Mouse (Mus musculus) heart, embryonic 13.5 days (tissue): ENCODE measurements at regions not wholly inside any gene's neighbourhood (a gene's known extent, or its start where the extent isn't known, plus 50 kb on each side); places are given as distances from the start of the nearest gene placed in this dataset.

Source experiments
- ATAC-seq: fragments of 200-750 bp; cut with Nextera tagmentation; 2 replicates; pipeline ENCODE4 v1.8.0; 2017; ENCODE audit warnings: moderate TSS enrichment; ENCODE audit not compliant: insufficient number of reproducible peaks, low FRiP score, low TSS enrichment; ENCODE audit errors: extremely low read depth
- H3K27ac ChIP-seq: fragments of 300-500 bp; sonication (generic); replicated peaks from 2 replicates; pipeline ENCODE4 v1.5.1; 2015; ENCODE audit warnings: moderate library complexity, mild to moderate bottlenecking, inconsistent platforms
- H3K27me3 ChIP-seq: fragments of 300-500 bp; sonication (generic); replicated peaks from 2 replicates; pipeline ENCODE4 v1.6.1; 2015; ENCODE audit warnings: mild to moderate bottlenecking, inconsistent platforms
- H3K36me3 ChIP-seq: fragments of 300-500 bp; sonication (generic); 2 replicates; pipeline ENCODE4 v1.6.1; 2015; ENCODE audit warnings: mild to moderate bottlenecking, inconsistent platforms
- H3K4me1 ChIP-seq: fragments of 300-500 bp; sonication (generic); 2 replicates; pipeline ENCODE4 v1.6.1; 2015; ENCODE audit warnings: inconsistent platforms
- H3K4me2 ChIP-seq: fragments of 300-500 bp; sonication (generic); 2 replicates; pipeline ENCODE4 v1.6.1; 2015; ENCODE audit warnings: inconsistent platforms, mild to moderate bottlenecking, moderate library complexity
- H3K4me3 ChIP-seq: fragments of 300-500 bp; sonication (generic); 2 replicates; pipeline ENCODE4 v1.5.1; 2015; ENCODE audit warnings: moderate library complexity, mild to moderate bottlenecking, inconsistent platforms
- H3K9ac ChIP-seq: fragments of 300-500 bp; sonication (generic); 2 replicates; pipeline ENCODE4 v1.6.1; 2015; ENCODE audit warnings: inconsistent platforms, mild to moderate bottlenecking, moderate library complexity
- H3K9me3 ChIP-seq: fragments of 300-500 bp; sonication (generic); 2 replicates; pipeline ENCODE4 v1.6.1; 2016; ENCODE audit warnings: inconsistent platforms
- WGBS: fragments of 180-500 bp; shearing (Covaris S2); methylation state at CpG from one replicate; pipeline ENCODE4 v1.1.7; 2015; ENCODE audit warnings: mixed read lengths; 5-methylcytosine and 5-hydroxymethylcytosine counted together

- WGBS, result 75% methylated on average over 5 of the region's 5 CpGs
- no peaks in the 10 kb centered on the region for H3K27me3 ChIP-seq
- H3K36me3 ChIP-seq, result no peaks in the 10 kb centered on the region
- ATAC-seq, result no peak
- no peak overlapping the region for H3K4me2 ChIP-seq
- no peak overlapping the region for H3K9ac ChIP-seq
- H3K4me3 ChIP-seq, result no peak overlapping the region
- peaks cover 48% of the 10 kb centered on the region for H3K4me1 ChIP-seq
- H3K9me3 ChIP-seq, result no peaks in the 10 kb centered on the region
- H3K27ac ChIP-seq, result no peak overlapping the region
These were observed 52.2 kb upstream of the 2310009B15Rik start for GRCm38 (mm10) chr1:138908860-138909259.

- Histone ChIP-seq H3K4me2 (no peak overlapping the region), H3K9ac (no peak overlapping the region), H3K4me3 (no peak overlapping the region), H3K4me1 (peaks cover 48% of the 10 kb centered on the region), H3K27ac (no peak overlapping the region), H3K9me3 (no peaks in the 10 kb centered on the region), H3K27me3 (no peaks in the 10 kb centered on the region), H3K36me3 (no peaks in the 10 kb centered on the region)
- no peak for ATAC-seq
- WGBS, result 21% methylated on average over 2 of the region's 2 CpGs
These were observed 53.0 kb upstream of the 2310009B15Rik start for GRCm38 (mm10) chr1:138909654-138910053.

GRCm38 (mm10) chr1:138912156-138912616 lies 51.0 kb upstream of the Dennd1b start:
- H3K9ac ChIP-seq, result peak overlapping the region; percentile 67

GRCm38 (mm10) chr1:138912928-138913327 lies 50.3 kb upstream of the Dennd1b start:
- peak overlapping the region; percentile 64 for H3K4me2 ChIP-seq
- H3K9ac ChIP-seq, result 0 out of 2 replicates have a peak overlapping the region, but pooled peaks have one; percentile 13

More at GRCm38 (mm10) chr1:138912156-138912616, 51.0 kb upstream of the Dennd1b start:
- Histone ChIP-seq H3K27ac (peak overlapping the region; percentile 49), H3K36me3 (no peaks in the 10 kb centered on the region), H3K9me3 (peaks cover 4% of the 10 kb centered on the region), H3K4me3 (peak overlapping the region; percentile 36), H3K4me2 (peak overlapping the region; percentile 64), H3K4me1 (peaks cover 30% of the 10 kb centered on the region), H3K27me3 (no peaks in the 10 kb centered on the region)
- no peak for ATAC-seq
- 10% methylated on average over 8 of the region's 8 CpGs for WGBS

GRCm38 (mm10) chr1:138913428-138913827 lies 49.8 kb upstream of the Dennd1b start:
- WGBS, result 79% methylated on average over 4 of the region's 4 CpGs
- no peak overlapping the region for H3K4me2 ChIP-seq
- H3K4me1 ChIP-seq, result peaks cover 28% of the 10 kb centered on the region
- no peaks in the 10 kb centered on the region for H3K36me3 ChIP-seq
- H3K27me3 ChIP-seq, result no peaks in the 10 kb centered on the region
- no peak for ATAC-seq
- no peak overlapping the region for H3K27ac ChIP-seq
- H3K4me3 ChIP-seq, result no peak overlapping the region
- H3K9me3 ChIP-seq, result peaks cover 4% of the 10 kb centered on the region
- H3K9ac ChIP-seq, result no peak overlapping the region

More at GRCm38 (mm10) chr1:138912928-138913327, 50.3 kb upstream of the Dennd1b start:
- ATAC-seq, result no peak
- H3K4me3 ChIP-seq, result no peak overlapping the region
- H3K27ac ChIP-seq, result no peak overlapping the region; the same call in 1 of the 2 replicates
- H3K4me1 ChIP-seq, result peaks cover 28% of the 10 kb centered on the region
- H3K36me3 ChIP-seq, result no peaks in the 10 kb centered on the region
- H3K9me3 ChIP-seq, result peaks cover 4% of the 10 kb centered on the region
- H3K27me3 ChIP-seq, result no peaks in the 10 kb centered on the region
- 39% methylated on average over 5 of the region's 5 CpGs for WGBS
